Comparison of ENCODE assay signal across 16 mouse cellular contexts in the genomic region with DNA sequence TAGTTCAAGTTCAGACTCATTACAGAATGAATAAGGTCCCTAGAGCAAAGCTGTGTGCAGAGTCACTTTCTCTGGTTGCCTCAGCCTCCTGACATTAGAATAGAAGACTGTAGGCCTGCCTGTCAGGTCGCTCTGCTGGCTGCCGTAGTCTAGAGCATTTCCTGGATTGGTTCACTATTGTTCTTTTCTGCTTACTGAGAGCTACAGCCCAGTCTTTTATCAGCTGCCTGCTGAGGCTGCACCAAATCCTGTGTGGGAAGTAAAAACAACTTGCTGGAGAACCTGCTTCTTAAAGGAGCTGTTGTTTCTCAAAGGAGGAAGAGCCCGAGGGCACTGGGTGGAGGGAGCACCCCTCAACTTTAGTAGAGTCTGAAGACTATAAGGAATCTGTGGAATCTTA. TPM values are rescaled to one million over a fixed set of nuclear protein-coding genes. Genes with fewer than 3 reads are reported as not detected.
DNase-seq lines count a peak whose midpoint lies in the region; TF ChIP-seq lines count a peak whose summit lies in the region.
"Had no signal": no experiment of that assay in that cellular context is flagged by ENCODE, and none has a peak within 500 bp of the region (broad histone marks: within the 10 kb centered on the region; RNA-seq: fewer than 3 reads in every experiment).

No protein-coding gene starts in this region.

- DNase-seq in heart, adult 2 months = no peak
- no peak for DNase-seq in heart, postnatal 14 days
- DNase-seq in layer of hippocampus, adult 2 months (ENCODE audit: low spot score in 2 of 2) = no peak
- DNase-seq in layer of hippocampus, postnatal 25 days (ENCODE audit: extremely low spot score in 1 of 2, low spot score in 1 of 2) = no peak
- DNase-seq in MEL (ENCODE audit: low read depth, low spot score) = peak; percentile 13
- DNase-seq in lung, postnatal 14 days = no peak
- DNase-seq: adrenal gland, adult 8-10 months; B cell, adult 2 months; cerebellum, adult 8-10 months; kidney, adult 8-10 months; kidney, postnatal 4 days; lung, adult 18-20 months; thymus, postnatal 36 days had no signal

- H3K9ac ChIP-seq in heart, adult 2 months (ENCODE audit: low read depth, low read length) = no peak overlapping the region
- H3K9ac ChIP-seq in MEL (ENCODE audit: control insufficient read depth, low read depth, low read length, poor library complexity, severe bottlenecking) = no peak overlapping the region
- H3K9ac ChIP-seq: forebrain, embryonic 12.5 days had no signal

- TF ChIP-seq RAD21 in MEL (IDR thresholded peaks at IDR 0.05; ENCODE audit: low read depth, low read length) = no peak

- H3K9me3 ChIP-seq in MEL (replicated peaks; ENCODE audit: insufficient read depth, low read length) = no peaks in the 10 kb centered on the region
- H3K9me3 ChIP-seq: forebrain, embryonic 12.5 days had no signal

- peaks cover 10% of the 10 kb centered on the region for H3K4me1 ChIP-seq in heart, adult 2 months (ENCODE audit: control insufficient read depth, insufficient read depth, low read length)
- peaks cover under 1 to 3% of the 10 kb centered on the region in 2 experiments; a peak in 3 of 4 replicates for H3K4me1 ChIP-seq in MEL (ENCODE audit: control insufficient read depth in 1 of 2, insufficient read depth in 2 of 2, low read length in 2 of 2)
- peaks cover 20% of the 10 kb centered on the region for H3K4me1 ChIP-seq in cortical plate, adult 2 months (ENCODE audit: control insufficient read depth, insufficient read depth, low read length)

- 41% methylated on average over 3 of the region's 3 CpGs for WGBS in heart, adult 2 months

- peaks cover 42% of the 10 kb centered on the region for H3K36me3 ChIP-seq in heart, adult 2 months (ENCODE audit: control insufficient read depth, insufficient read depth, low read length)
- peaks cover 3 to 18% of the 10 kb centered on the region in 2 experiments for H3K36me3 ChIP-seq in MEL (ENCODE audit: control insufficient read depth in 1 of 2, insufficient read depth in 2 of 2, low read length in 2 of 2)

- no peak for TF ChIP-seq CTCF in heart, adult 2 months (IDR thresholded peaks at IDR 0.05)
- TF ChIP-seq CTCF in layer of hippocampus, adult 2 months (conservative IDR thresholded peaks at IDR 0.05) = no peak
- TF ChIP-seq CTCF in MEL (IDR thresholded peaks at IDR 0.05 in 2 of 3, conservative IDR thresholded peaks at IDR 0.05 in 1 of 3; ENCODE audit: control insufficient read depth in 1 of 3, insufficient read depth in 1 of 3, low read depth in 2 of 3, low read length in 3 of 3, poor library complexity in 1 of 3, severe bottlenecking in 1 of 3) = no peak
- no peak for TF ChIP-seq CTCF in cortical plate, adult 2 months (IDR thresholded peaks at IDR 0.05; ENCODE audit: extremely low read depth, insufficient read depth, low read length)

- H3K79me2 ChIP-seq in heart, adult 2 months (replicated peaks; ENCODE audit: control insufficient read depth, insufficient read depth, low read length) = peaks cover 8% of the 10 kb centered on the region
- peaks cover 32% of the 10 kb centered on the region for H3K79me2 ChIP-seq in MEL (ENCODE audit: control insufficient read depth, insufficient read depth, low read length, poor library complexity)

- no peak overlapping the region for H3K4me3 ChIP-seq in heart, adult 2 months
- peak overlapping the region; percentile 79 for H3K4me3 ChIP-seq in layer of hippocampus, adult 2 months
- no peak overlapping the region for H3K4me3 ChIP-seq in MEL (ENCODE audit: control insufficient read depth in 1 of 2, insufficient read depth in 1 of 2, low read depth in 2 of 2, low read length in 2 of 2)
- H3K4me3 ChIP-seq in cortical plate, adult 2 months (ENCODE audit: insufficient read depth, low read length) = peak overlapping the region; percentile 97
- H3K4me3 ChIP-seq: forebrain, embryonic 12.5 days had no signal

- TF ChIP-seq POLR2A in heart, adult 2 months (IDR thresholded peaks at IDR 0.05; ENCODE audit: insufficient read depth, low read depth, low read length) = no peak
- no peak for TF ChIP-seq POLR2A in MEL (IDR thresholded peaks at IDR 0.05; ENCODE audit: control insufficient read depth in 1 of 2, insufficient read depth in 1 of 2, low read depth in 1 of 2, low read length in 2 of 2, poor library complexity in 1 of 2)
- no peak; the same call in 1 of the 2 replicates for TF ChIP-seq POLR2A in cortical plate, adult 2 months (IDR thresholded peaks at IDR 0.05; ENCODE audit: extremely low read depth, insufficient read depth, low read length)

- no peaks in the 10 kb centered on the region for H3K27me3 ChIP-seq in heart, adult 2 months (ENCODE audit: control insufficient read depth, insufficient read depth, low read length)
- H3K27me3 ChIP-seq in MEL (ENCODE audit: control insufficient read depth in 1 of 2, insufficient read depth in 2 of 2, low read length in 2 of 2) = no peaks in the 10 kb centered on the region
- H3K27me3 ChIP-seq: forebrain, embryonic 12.5 days had no signal

- TF ChIP-seq EP300 in heart, adult 2 months (IDR thresholded peaks at IDR 0.05; ENCODE audit: insufficient read depth, low read depth, low read length) = 0 out of 2 replicates have a peak, but pooled peaks have one; percentile 14
- TF ChIP-seq EP300 in MEL (IDR thresholded peaks at IDR 0.05; ENCODE audit: low read depth in 1 of 2, low read length in 2 of 2) = no peak

- H3K27ac ChIP-seq in heart, adult 2 months = peak overlapping the region; percentile 36; the same call in 1 of the 2 replicates
- peak overlapping the region; percentile 100 for H3K27ac ChIP-seq in layer of hippocampus, adult 2 months
- H3K27ac ChIP-seq in MEL (ENCODE audit: control insufficient read depth, low read depth, low read length) = no peak overlapping the region
- peak overlapping the region; percentile 54; the same call in 1 of the 2 replicates for H3K27ac ChIP-seq in cortical plate, adult 2 months (ENCODE audit: insufficient read depth, low read length)
- H3K27ac ChIP-seq: forebrain, embryonic 12.5 days; hindbrain, postnatal 0 days had no signal

- intact Hi-C loops in heart, adult 2 months (cut with DNase I) = loop anchor here (2.0 to 5.0 kb wide), 5 partner anchors 19 to 324 kb away; no protein-coding TSS in a partner anchor
- intact Hi-C loops in heart, postnatal 14 days (cut with DNase I) = loop anchor here (1.0 to 5.0 kb wide), 6 partner anchors 73 to 314 kb away; no protein-coding TSS in a partner anchor

TF ChIP-seq in MEL, 35 proteins besides CTCF, POLR2A, EP300 and RAD21:
- TF ChIP-seq HCFC1 (IDR thresholded peaks at IDR 0.05; ENCODE audit: low read depth, low read length) (no peak), CHD2 (IDR thresholded peaks at IDR 0.05; ENCODE audit: low read length) (no peak), UBTF (IDR thresholded peaks at IDR 0.05; ENCODE audit: borderline replicate concordance, insufficient read depth, low read depth, low read length) (no peak), POLR2AphosphoS5 (IDR thresholded peaks at IDR 0.05; ENCODE audit: borderline replicate concordance, low read depth, low read length) (no peak), SMC3 (IDR thresholded peaks at IDR 0.05; ENCODE audit: low read depth, low read length) (no peak), ZKSCAN1 (IDR thresholded peaks at IDR 0.05; ENCODE audit: low read depth, low read length) (no peak), SIN3A (IDR thresholded peaks at IDR 0.05; ENCODE audit: low read length) (no peak)

RNA-seq across cellular contexts. Expression of gene Calm1, which starts 4.5 kb away (rescaled TPM):
- total RNA-seq in heart, adult 2 months (2021) = 100 to 1,000 TPM; 224 to 240 TPM
- polyA plus RNA-seq in heart, adult 2 months (2012; rRNA removed) = 99.2 and 105 TPM in 2 replicates
- total RNA-seq in heart, postnatal 14 days (2021) = 100 to 1,000 TPM; 282 to 334 TPM
- total RNA-seq in layer of hippocampus, adult 2 months (2021) = 1,000 to 10,000 TPM; 2,009 to 2,049 TPM
- 1,000 to 10,000 TPM; 1,915 to 2,063 TPM for total RNA-seq in layer of hippocampus, postnatal 25 days (2021)
- total RNA-seq in MEL (2012; rRNA removed) = 602 and 651 TPM in 2 replicates
- polyA plus RNA-seq in MEL (2012; ENCODE audit: insufficient read depth in 1 of 2, insufficient read length in 2 of 2, low read depth in 1 of 2, low replicate concordance in 2 of 2, missing spikeins in 1 of 2) = 1,000 to 10,000 TPM in 1 of 2 experiments, 100 to 1,000 TPM in 1; 524 to 3,339 TPM
- 1,823 and 1,842 TPM in 2 replicates for polyA plus RNA-seq in cortical plate, adult 2 months (2012; rRNA removed)

RNA-seq across cellular contexts. Expression of gene Nrde2, which starts 44.3 kb away (rescaled TPM):
- total RNA-seq in heart, adult 2 months (2021) = 10 to 100 TPM in 1 of 2 experiments, 1 to 10 TPM in 1; 7.9 to 11.0 TPM
- 5.1 and 6.9 TPM in 2 replicates for polyA plus RNA-seq in heart, adult 2 months (2012; rRNA removed)
- total RNA-seq in heart, postnatal 14 days (2021) = 10 to 100 TPM in 1 of 2 experiments, 1 to 10 TPM in 1; 8.4 to 11.9 TPM
- total RNA-seq in layer of hippocampus, adult 2 months (2021) = 10 to 100 TPM; 23.8 to 24.3 TPM
- 10 to 100 TPM; 19.4 to 21.7 TPM for total RNA-seq in layer of hippocampus, postnatal 25 days (2021)
- total RNA-seq in MEL (2012; rRNA removed) = 16.5 and 17.7 TPM in 2 replicates
- polyA plus RNA-seq in MEL (2012; ENCODE audit: insufficient read depth in 1 of 2, insufficient read length in 2 of 2, low read depth in 1 of 2, low replicate concordance in 2 of 2, missing spikeins in 1 of 2) = 10 to 100 TPM in 1 of 2 experiments, not detected in 1; 17.2 TPM
- 11.8 and 12.3 TPM in 2 replicates for polyA plus RNA-seq in cortical plate, adult 2 months (2012; rRNA removed)

Comparison
In these comparisons a context has a peak if more than half of its experiments do, and no peak if none do; other contexts are left out.
1. H3K4me3 ChIP-seq: peak in layer of hippocampus, adult 2 months (single experiment) and cortical plate, adult 2 months (single experiment); none in heart, adult 2 months (single experiment) and MEL (0 of 2).